Mouse (Mus musculus): ENCODE measurements at regions not wholly inside any gene's neighbourhood (a gene's known extent, or its start where the extent isn't known, plus 50 kb on each side); places are given as distances from the start of the nearest gene placed in this dataset.

DNA sequence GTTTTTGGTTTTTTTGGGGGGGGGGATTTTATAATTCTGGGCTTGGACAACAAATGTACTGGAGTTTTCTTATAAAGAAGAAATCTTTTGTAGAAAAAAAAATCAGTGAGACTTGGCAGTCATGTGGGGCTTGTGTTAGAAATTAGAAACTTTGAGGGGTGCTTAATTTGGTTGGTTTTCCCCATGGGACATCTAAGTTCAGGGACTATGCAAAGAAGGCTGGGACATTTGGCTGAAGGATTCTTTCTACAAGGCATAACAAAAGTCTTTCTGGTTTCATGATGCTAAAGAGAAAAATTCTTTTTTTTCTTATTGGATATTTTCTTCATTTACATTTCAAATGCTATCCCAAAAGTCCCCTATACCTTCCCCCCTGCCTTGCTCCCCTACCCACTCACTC lies 115.3 kb upstream of the Il6 start:
- Histone ChIP-seq H3K36me3 (ENCODE audit: control insufficient read depth, insufficient read depth, low read length) (no peaks in the 10 kb centered on the region), H3K4me1 (ENCODE audit: control insufficient read depth, insufficient read depth, insufficient read length, low read length) (peaks cover 6% of the 10 kb centered on the region; the same call in 1 of the 2 replicates), H3K27me3 (ENCODE audit: control insufficient read depth, insufficient read depth, low read length) (no peaks in the 10 kb centered on the region), H3K4me3 (ENCODE audit: low read depth, low read length) (no peak overlapping the region), H3K27ac (ENCODE audit: insufficient read depth, low read depth, low read length) (no peak overlapping the region)
- no peak for TF ChIP-seq POLR2A (IDR thresholded peaks at IDR 0.05; ENCODE audit: low read depth, low read length)
- no peak for TF ChIP-seq CTCF (IDR thresholded peaks at IDR 0.05; ENCODE audit: extremely low read depth, insufficient read length, insufficient replicate concordance, low read depth, low read length)

DNA sequence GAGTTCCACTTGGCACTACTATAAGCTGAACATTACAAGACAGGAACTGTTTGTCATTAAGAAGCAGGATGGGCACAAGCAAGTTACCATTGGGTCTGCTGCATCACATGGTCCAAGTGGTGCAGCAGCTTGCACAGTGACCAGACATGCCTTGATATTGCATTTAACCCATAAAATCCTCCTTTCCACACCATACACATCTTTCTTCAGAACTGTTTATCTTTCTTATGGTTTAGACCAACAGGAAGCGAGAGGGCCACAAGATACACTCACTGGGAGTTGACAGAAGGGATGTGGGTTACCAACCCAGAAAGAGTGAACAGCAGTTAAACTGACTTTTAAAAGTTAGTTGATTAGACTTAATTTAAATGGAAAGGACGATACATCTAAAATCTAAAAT lies 111.2 kb upstream of the Il6 start:
- TF ChIP-seq CTCF (IDR thresholded peaks at IDR 0.05; ENCODE audit: extremely low read depth, insufficient read length, insufficient replicate concordance, low read depth, low read length) (no peak), POLR2A (IDR thresholded peaks at IDR 0.05; ENCODE audit: low read depth, low read length) (no peak)
- no peaks in the 10 kb centered on the region for H3K4me1 ChIP-seq (ENCODE audit: control insufficient read depth, insufficient read depth, insufficient read length, low read length)
- H3K4me3 ChIP-seq (ENCODE audit: low read depth, low read length) = no peak overlapping the region
- H3K27ac ChIP-seq (ENCODE audit: insufficient read depth, low read depth, low read length) = no peak overlapping the region
- no peaks in the 10 kb centered on the region for H3K36me3 ChIP-seq (ENCODE audit: control insufficient read depth, insufficient read depth, low read length)
- no peaks in the 10 kb centered on the region for H3K27me3 ChIP-seq (ENCODE audit: control insufficient read depth, insufficient read depth, low read length)
- WGBS = 74% methylated on average over 2 of the region's 2 CpGs

DNA sequence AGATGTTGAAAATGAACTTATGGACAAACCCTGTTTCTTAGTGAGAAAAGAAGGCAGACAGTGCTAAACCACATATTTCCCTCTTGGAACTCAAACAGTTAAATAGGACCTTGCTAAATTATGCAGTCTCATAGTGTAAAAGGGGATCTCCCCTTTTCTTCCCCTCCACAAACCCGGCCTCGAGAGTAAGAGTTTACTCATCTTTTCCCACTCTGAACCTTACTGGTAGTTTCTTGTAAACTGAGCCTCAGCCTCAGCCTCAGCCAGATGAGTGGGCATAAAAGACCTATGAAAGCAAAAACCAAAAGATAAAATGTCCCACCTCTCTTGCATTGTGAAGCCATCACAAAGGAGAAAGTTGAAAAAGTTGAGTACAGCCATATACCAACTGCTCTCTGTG lies 92.6 kb upstream of the Il6 start:
- WGBS = 71% methylated on average over 2 of the region's 2 CpGs
- Histone ChIP-seq H3K4me1 (ENCODE audit: control insufficient read depth, insufficient read depth, insufficient read length, low read length) (peaks cover under 1% of the 10 kb centered on the region; the same call in 1 of the 2 replicates), H3K36me3 (ENCODE audit: control insufficient read depth, insufficient read depth, low read length) (no peaks in the 10 kb centered on the region), H3K27me3 (ENCODE audit: control insufficient read depth, insufficient read depth, low read length) (no peaks in the 10 kb centered on the region), H3K27ac (ENCODE audit: insufficient read depth, low read depth, low read length) (no peak overlapping the region), H3K4me3 (ENCODE audit: low read depth, low read length) (no peak overlapping the region)
- no peak for TF ChIP-seq CTCF (IDR thresholded peaks at IDR 0.05; ENCODE audit: extremely low read depth, insufficient read length, insufficient replicate concordance, low read depth, low read length)
- no peak for TF ChIP-seq POLR2A (IDR thresholded peaks at IDR 0.05; ENCODE audit: low read depth, low read length)

DNA sequence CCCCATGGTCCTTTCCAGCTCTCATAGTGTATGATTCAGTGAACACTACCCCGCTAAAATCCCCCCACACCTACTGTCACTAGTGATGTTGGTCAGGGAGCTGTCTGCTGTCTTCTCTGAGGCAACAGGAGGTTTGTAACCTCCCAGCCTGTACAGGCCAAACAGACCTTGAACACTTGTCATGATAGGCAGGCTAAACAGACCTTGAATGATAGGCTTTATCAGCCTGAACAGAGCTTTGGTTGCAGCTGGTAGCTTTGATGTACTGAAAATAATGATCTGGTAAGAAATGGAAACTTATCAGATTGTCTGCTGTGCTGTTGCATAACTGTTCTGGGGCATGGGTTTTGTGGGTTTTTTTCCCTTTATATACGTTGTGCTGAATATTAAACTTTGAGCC lies 87.4 kb upstream of the Il6 start:
- no peak overlapping the region for H3K27ac ChIP-seq (ENCODE audit: insufficient read depth, low read depth, low read length)
- H3K27me3 ChIP-seq (ENCODE audit: control insufficient read depth, insufficient read depth, low read length) = no peaks in the 10 kb centered on the region
- 32% methylated on average over 2 of the region's 2 CpGs for WGBS
- no peak overlapping the region for H3K4me3 ChIP-seq (ENCODE audit: low read depth, low read length)
- no peaks in the 10 kb centered on the region for H3K36me3 ChIP-seq (ENCODE audit: control insufficient read depth, insufficient read depth, low read length)
- peaks cover 4% of the 10 kb centered on the region; the same call in 1 of the 2 replicates for H3K4me1 ChIP-seq (ENCODE audit: control insufficient read depth, insufficient read depth, insufficient read length, low read length)
- TF ChIP-seq CTCF (IDR thresholded peaks at IDR 0.05; ENCODE audit: extremely low read depth, insufficient read length, insufficient replicate concordance, low read depth, low read length) (no peak), POLR2A (IDR thresholded peaks at IDR 0.05; ENCODE audit: low read depth, low read length) (no peak)

DNA sequence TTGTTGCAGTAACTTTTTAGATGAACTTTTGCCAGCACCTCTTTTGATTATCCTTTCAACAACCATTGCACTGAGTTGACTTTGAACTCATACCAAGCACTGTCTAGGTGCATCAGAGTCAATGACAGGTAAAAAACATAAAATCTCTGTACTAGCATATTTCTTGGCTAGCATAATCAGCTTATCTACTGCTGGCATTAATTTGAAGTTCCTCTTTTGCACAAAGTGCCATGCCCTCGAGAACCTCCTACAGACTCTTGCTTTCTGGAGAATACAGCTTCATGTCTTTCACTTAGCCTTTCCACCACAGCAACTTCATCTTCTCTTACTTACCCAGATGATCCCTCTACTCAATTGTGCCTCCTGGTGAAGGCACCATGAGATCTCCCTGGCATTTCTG lies 85.3 kb upstream of the Il6 start:
- Histone ChIP-seq H3K36me3 (ENCODE audit: control insufficient read depth, insufficient read depth, low read length) (no peaks in the 10 kb centered on the region), H3K27ac (ENCODE audit: insufficient read depth, low read depth, low read length) (no peak overlapping the region), H3K4me3 (ENCODE audit: low read depth, low read length) (no peak overlapping the region), H3K27me3 (ENCODE audit: control insufficient read depth, insufficient read depth, low read length) (no peaks in the 10 kb centered on the region), H3K4me1 (ENCODE audit: control insufficient read depth, insufficient read depth, insufficient read length, low read length) (peaks cover 4% of the 10 kb centered on the region; the same call in 1 of the 2 replicates)
- WGBS = 53% methylated on average over 1 of the region's 1 CpGs
- TF ChIP-seq POLR2A (IDR thresholded peaks at IDR 0.05; ENCODE audit: low read depth, low read length) (no peak), CTCF (IDR thresholded peaks at IDR 0.05; ENCODE audit: extremely low read depth, insufficient read length, insufficient replicate concordance, low read depth, low read length) (no peak)

DNA sequence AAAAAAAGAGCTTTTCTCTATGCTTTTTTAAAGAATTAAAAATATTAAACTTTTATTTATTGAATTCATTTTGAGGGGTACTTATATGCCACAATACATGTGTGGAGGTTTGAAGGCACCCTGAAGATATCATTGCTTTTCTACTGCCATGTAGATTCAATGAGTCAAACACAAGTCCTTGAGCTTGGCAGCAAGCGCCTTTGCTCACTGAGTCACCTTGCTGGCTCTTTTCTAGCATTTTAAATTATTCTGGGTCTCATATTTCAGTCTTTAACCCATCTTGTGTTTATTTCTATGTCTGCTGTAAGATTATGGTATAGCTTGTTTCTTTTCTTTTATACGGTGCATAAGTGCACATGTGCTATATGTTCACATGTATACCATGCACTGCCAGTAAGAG lies 83.5 kb upstream of the Il6 start:
- WGBS = 94% methylated on average over 2 of the region's 2 CpGs

DNA sequence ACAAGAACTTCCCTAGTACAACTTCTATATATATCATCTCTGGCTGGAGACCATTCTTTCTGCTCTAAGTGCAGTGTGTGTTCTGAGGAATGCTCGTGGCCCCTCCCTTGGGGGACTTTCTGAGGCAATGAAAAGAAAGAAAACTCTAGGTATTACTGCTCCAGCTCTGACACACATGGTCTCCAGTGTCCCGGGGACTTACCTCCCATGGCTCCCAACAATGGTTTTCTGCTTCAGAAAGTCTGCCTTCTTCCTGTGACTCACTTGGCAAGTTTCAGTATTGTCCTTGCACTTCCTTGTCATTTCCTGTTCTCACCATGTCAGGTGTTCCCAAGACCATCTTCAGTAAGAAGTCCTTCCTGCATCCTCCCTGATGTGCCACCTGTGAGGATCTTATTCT lies 65.7 kb upstream of the Il6 start:
- WGBS = 44% methylated on average over 2 of the region's 2 CpGs
- Histone ChIP-seq H3K4me1 (ENCODE audit: control insufficient read depth, insufficient read depth, insufficient read length, low read length) (no peaks in the 10 kb centered on the region), H3K27ac (ENCODE audit: insufficient read depth, low read depth, low read length) (no peak overlapping the region), H3K4me3 (ENCODE audit: low read depth, low read length) (no peak overlapping the region), H3K27me3 (ENCODE audit: control insufficient read depth, insufficient read depth, low read length) (no peaks in the 10 kb centered on the region), H3K36me3 (ENCODE audit: control insufficient read depth, insufficient read depth, low read length) (no peaks in the 10 kb centered on the region)
- TF ChIP-seq POLR2A (IDR thresholded peaks at IDR 0.05; ENCODE audit: low read depth, low read length) (no peak), CTCF (IDR thresholded peaks at IDR 0.05; ENCODE audit: extremely low read depth, insufficient read length, insufficient replicate concordance, low read depth, low read length) (no peak)

More for the DNA sequence above, 83.5 kb upstream of the Il6 start:
- no peak for TF ChIP-seq CTCF (IDR thresholded peaks at IDR 0.05; ENCODE audit: extremely low read depth, insufficient read length, insufficient replicate concordance, low read depth, low read length)
- TF ChIP-seq POLR2A (IDR thresholded peaks at IDR 0.05; ENCODE audit: low read depth, low read length) = no peak
- H3K27ac ChIP-seq (ENCODE audit: insufficient read depth, low read depth, low read length) = no peak overlapping the region
- no peaks in the 10 kb centered on the region for H3K36me3 ChIP-seq (ENCODE audit: control insufficient read depth, insufficient read depth, low read length)
- no peak overlapping the region for H3K4me3 ChIP-seq (ENCODE audit: low read depth, low read length)
- H3K27me3 ChIP-seq (ENCODE audit: control insufficient read depth, insufficient read depth, low read length) = no peaks in the 10 kb centered on the region
- H3K4me1 ChIP-seq (ENCODE audit: control insufficient read depth, insufficient read depth, insufficient read length, low read length) = peaks cover 4% of the 10 kb centered on the region; the same call in 1 of the 2 replicates

DNA sequence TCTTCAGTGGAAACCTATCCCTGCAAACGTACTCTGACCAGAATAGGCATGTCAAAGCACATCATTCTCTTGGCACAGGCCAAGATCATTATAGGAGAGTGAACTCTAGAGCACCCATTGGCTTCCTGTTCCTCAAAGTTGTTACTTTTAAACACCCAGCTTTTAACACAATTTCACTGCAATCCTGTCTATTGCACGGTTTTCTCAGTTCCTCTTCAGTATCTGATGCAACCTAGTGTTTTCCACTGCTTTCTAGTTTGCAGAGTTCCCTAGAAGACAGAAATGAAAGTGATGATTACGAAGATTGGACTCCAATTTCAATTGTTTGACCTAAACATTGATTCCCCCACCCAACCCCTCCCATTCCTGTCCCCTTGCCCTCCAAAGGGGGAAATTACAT lies 64.8 kb upstream of the Il6 start:
- H3K4me3 ChIP-seq (ENCODE audit: low read depth, low read length) = no peak overlapping the region
- no peaks in the 10 kb centered on the region for H3K36me3 ChIP-seq (ENCODE audit: control insufficient read depth, insufficient read depth, low read length)
- no peak for TF ChIP-seq CTCF (IDR thresholded peaks at IDR 0.05; ENCODE audit: extremely low read depth, insufficient read length, insufficient replicate concordance, low read depth, low read length)
- no peak for TF ChIP-seq POLR2A (IDR thresholded peaks at IDR 0.05; ENCODE audit: low read depth, low read length)
- 45% methylated on average over 3 of the region's 3 CpGs for WGBS
- H3K27me3 ChIP-seq (ENCODE audit: control insufficient read depth, insufficient read depth, low read length) = no peaks in the 10 kb centered on the region
- no peaks in the 10 kb centered on the region for H3K4me1 ChIP-seq (ENCODE audit: control insufficient read depth, insufficient read depth, insufficient read length, low read length)
- no peak overlapping the region for H3K27ac ChIP-seq (ENCODE audit: insufficient read depth, low read depth, low read length)

All from small intestine, adult 2 months (tissue).